Mouse (Mus musculus) urinary bladder, postnatal 25 days (tissue): ENCODE results near the gene Sbk3.
A peak's percentile ranks its signal among the peaks of the same experiment; 100 is the strongest.

Experiments used
- DNase-seq: peaks from one replicate; pipeline ENCODE4 v3.0.0; 2022; ENCODE audit warnings: low spot score

The Sbk3 gene

GRCm38 (mm10) chr7:4933103-4933502 lies 37.9 kb downstream of the Sbk3 start:
- DNase-seq, result no peak

- DNase-seq, result no peak
Measured at GRCm38 (mm10) chr7:4928323-4928722, 42.6 kb downstream of the Sbk3 start.

GRCm38 (mm10) chr7:4927711-4928110 lies 43.3 kb downstream of the Sbk3 start:
- DNase-seq, result no peak

GRCm38 (mm10) chr7:4926849-4927248 lies 44.1 kb downstream of the Sbk3 start:
- no peak for DNase-seq

GRCm38 (mm10) chr7:4925441-4926381 lies 45.3 kb downstream of the Sbk3 start, which contains the start of gene Ssc5d:
TSS of gene Ssc5d (plus strand) at chr7:4925785.
- peak; percentile 23 for DNase-seq

- DNase-seq, result no peak
Measured at GRCm38 (mm10) chr7:4924891-4925301, 46.1 kb downstream of the Sbk3 start.

- no peak for DNase-seq
Measured at GRCm38 (mm10) chr7:4924483-4924882, 46.5 kb downstream of the Sbk3 start.

- peak; percentile 36 for DNase-seq
Measured at GRCm38 (mm10) chr7:4923586-4924364, 47.2 kb downstream of the Sbk3 start.

- no peak for DNase-seq
Measured at GRCm38 (mm10) chr7:4922931-4923565, 47.9 kb downstream of the Sbk3 start.

- peak; percentile 42 for DNase-seq
Measured at GRCm38 (mm10) chr7:4922508-4922907, 48.5 kb downstream of the Sbk3 start.

GRCm38 (mm10) chr7:4921824-4922482 lies 49.0 kb downstream of the Sbk3 start, which contains the start of gene Nat14:
TSS of gene Nat14 (plus strand) at chr7:4922028.
- DNase-seq, result no peak

GRCm38 (mm10) chr7:4920976-4921823 lies 49.8 kb downstream of the Sbk3 start:
- DNase-seq, result no peak

GRCm38 (mm10) chr7:4920496-4920895 lies 50.5 kb downstream of the Sbk3 start:
- no peak for DNase-seq

GRCm38 (mm10) chr7:4919971-4920370 lies 51.0 kb downstream of the Sbk3 start:
- no peak for DNase-seq

- no peak for DNase-seq
Measured at GRCm38 (mm10) chr7:4919096-4919495, 51.9 kb downstream of the Sbk3 start.

- no peak for DNase-seq
Measured at GRCm38 (mm10) chr7:4918681-4919080, 52.3 kb downstream of the Sbk3 start.

- DNase-seq, result no peak
Measured at GRCm38 (mm10) chr7:4917494-4917893, 53.5 kb downstream of the Sbk3 start.

GRCm38 (mm10) chr7:4915669-4916416 lies 55.1 kb downstream of the Sbk3 start:
- DNase-seq, result no peak
